Mouse (Mus musculus) C2C12 (cell line): ENCODE measurements around the gene Gramd1b. TPM values are rescaled to one million over a fixed set of nuclear protein-coding genes. Genes with fewer than 3 reads are reported as not detected.

Experiments used
- H3K27me3 ChIP-seq: one replicate; pipeline ENCODE4 v1.6.1; 2011; ENCODE audit not compliant: control insufficient read depth, insufficient read depth, insufficient read length
- H3K36me3 ChIP-seq: one replicate; pipeline ENCODE4 v1.6.1; 2011; ENCODE audit not compliant: control insufficient read depth, insufficient read depth
- H3K4me3 ChIP-seq: one replicate; pipeline ENCODE4 v1.5.1; 2011; ENCODE audit warnings: mild to moderate bottlenecking, control low read depth; ENCODE audit not compliant: poor library complexity, insufficient read depth, severe bottlenecking
- H3K79me2 ChIP-seq: one replicate; pipeline ENCODE4 v1.6.1; 2011; ENCODE audit not compliant: control insufficient read depth, insufficient read depth
- H3K79me3 ChIP-seq: one replicate; pipeline ENCODE4 v1.6.1; 2011; ENCODE audit warnings: low read depth, control low read depth
- H3ac ChIP-seq: one replicate; pipeline ENCODE3; 2011; ENCODE audit warnings: low read depth; ENCODE audit not compliant: control insufficient read depth, insufficient read length
- CEBPB ChIP-seq: IDR thresholded peaks from one replicate; pipeline ENCODE4 v1.6.1; 2011; ENCODE audit warnings: low read depth, mild to moderate bottlenecking, control low read depth, moderate library complexity
- CTCF ChIP-seq: IDR thresholded peaks from one replicate; pipeline ENCODE4 v1.5.1; 2011; ENCODE audit not compliant: control insufficient read depth, insufficient read depth, insufficient read length
- FOSL1 ChIP-seq: IDR thresholded peaks from one replicate; pipeline ENCODE4 v1.8.0; 2011; ENCODE audit warnings: mild to moderate bottlenecking, low read length; ENCODE audit not compliant: poor library complexity, insufficient read depth, severe bottlenecking
- MAX ChIP-seq: IDR thresholded peaks from one replicate; pipeline ENCODE4 v1.6.1; 2011; ENCODE audit warnings: mild to moderate bottlenecking, control low read depth
- MYOD1 ChIP-seq: IDR thresholded peaks from one replicate; pipeline ENCODE4 v1.6.1; 2011; ENCODE audit warnings: low read depth; ENCODE audit not compliant: control insufficient read depth, insufficient read length
- MYOG ChIP-seq: IDR thresholded peaks from one replicate; pipeline ENCODE4 v1.6.1; 2011; ENCODE audit not compliant: control insufficient read depth, insufficient read length; ENCODE audit errors: extremely low read depth
- USF1 ChIP-seq: IDR thresholded peaks from one replicate; pipeline ENCODE4 v1.6.1; 2011; ENCODE audit warnings: low read depth, mild to moderate bottlenecking, control low read depth, moderate library complexity
- polyA plus RNA-seq: library from polyadenylated mRNA; unstranded; fragments of >200 nt; fragmentation: generic; extraction: Trizol; gene quantifications from one replicate; pipeline ENCODE4 v1.2.1, GENCODE M21; 2012; ENCODE audit warnings: missing spikeins

Gene Gramd1b
- polyA plus RNA-seq, 1 experiment: 3.7 TPM

GRCm38 (mm10) chr9:40396171-40396570 is 135.0 kb downstream of the Gramd1b start:
- Histone ChIP-seq H3K79me3 (no peaks in the 10 kb centered on the region), H3K79me2 (no peaks in the 10 kb centered on the region), H3ac (no peak overlapping the region), H3K36me3 (no peaks in the 10 kb centered on the region), H3K4me3 (no peak overlapping the region), H3K27me3 (no peaks in the 10 kb centered on the region)
- TF ChIP-seq CTCF (no peak), USF1 (no peak), MYOG (no peak), CEBPB (no peak), MYOD1 (no peak), FOSL1 (no peak), MAX (no peak)

GRCm38 (mm10) chr9:40391852-40392695 is 139.1 kb downstream of the Gramd1b start:
- no peak overlapping the region for H3K4me3 ChIP-seq
- no peak overlapping the region for H3ac ChIP-seq
- no peaks in the 10 kb centered on the region for H3K79me2 ChIP-seq
- TF ChIP-seq MYOG (no peak), MAX (no peak), FOSL1 (no peak), USF1 (no peak), CEBPB (no peak), MYOD1 (no peak)
- no peaks in the 10 kb centered on the region for H3K79me3 ChIP-seq
- no peaks in the 10 kb centered on the region for H3K27me3 ChIP-seq
- H3K36me3 ChIP-seq: no peaks in the 10 kb centered on the region

GRCm38 (mm10) chr9:40391359-40391758 is 139.8 kb downstream of the Gramd1b start:
- H3K36me3 ChIP-seq: no peaks in the 10 kb centered on the region
- H3K27me3 ChIP-seq: no peaks in the 10 kb centered on the region
- H3K79me2 ChIP-seq: no peaks in the 10 kb centered on the region
- no peak overlapping the region for H3K4me3 ChIP-seq
- TF ChIP-seq MYOD1 (no peak), CTCF (no peak), MAX (no peak), FOSL1 (no peak), MYOG (no peak), CEBPB (no peak), USF1 (no peak)
- no peaks in the 10 kb centered on the region for H3K79me3 ChIP-seq
- H3ac ChIP-seq: no peak overlapping the region

- Histone ChIP-seq H3K27me3 (no peaks in the 10 kb centered on the region), H3K79me2 (no peaks in the 10 kb centered on the region), H3K4me3 (no peak overlapping the region), H3ac (no peak overlapping the region), H3K79me3 (no peaks in the 10 kb centered on the region), H3K36me3 (no peaks in the 10 kb centered on the region)
- TF ChIP-seq MYOG: no peak
- TF ChIP-seq USF1: no peak
- TF ChIP-seq MYOD1: no peak
- no peak for TF ChIP-seq FOSL1
- TF ChIP-seq CEBPB: no peak
- TF ChIP-seq MAX: no peak
- no peak for TF ChIP-seq CTCF
Measured at GRCm38 (mm10) chr9:40390904-40391303, 140.3 kb downstream of the Gramd1b start.

- no peak overlapping the region for H3ac ChIP-seq
- H3K27me3 ChIP-seq: no peaks in the 10 kb centered on the region
- TF ChIP-seq MYOD1: no peak
- no peak for TF ChIP-seq MAX
- no peak for TF ChIP-seq USF1
- no peak for TF ChIP-seq MYOG
- no peak for TF ChIP-seq CTCF
- no peaks in the 10 kb centered on the region for H3K79me3 ChIP-seq
- H3K79me2 ChIP-seq: no peaks in the 10 kb centered on the region
- no peaks in the 10 kb centered on the region for H3K36me3 ChIP-seq
- H3K4me3 ChIP-seq: no peak overlapping the region
Measured at GRCm38 (mm10) chr9:40390396-40390760, 140.8 kb downstream of the Gramd1b start.

- Histone ChIP-seq H3K79me3 (no peaks in the 10 kb centered on the region), H3K4me3 (no peak overlapping the region), H3K79me2 (no peaks in the 10 kb centered on the region), H3K36me3 (no peaks in the 10 kb centered on the region), H3ac (no peak overlapping the region), H3K27me3 (no peaks in the 10 kb centered on the region)
- TF ChIP-seq CTCF: no peak
- TF ChIP-seq MAX: no peak
- no peak for TF ChIP-seq FOSL1
- TF ChIP-seq MYOD1: no peak
- no peak for TF ChIP-seq MYOG
- no peak for TF ChIP-seq USF1
- no peak for TF ChIP-seq CEBPB
Measured at GRCm38 (mm10) chr9:40389669-40390395, 141.4 kb downstream of the Gramd1b start.
